Mouse (Mus musculus): ENCODE data around the gene Syn2. TPM values are rescaled to one million over a fixed set of nuclear protein-coding genes. Genes with fewer than 3 reads are reported as not detected.

The Syn2 gene
- polyA plus RNA-seq, 1 experiment from 2014 or later: 18.3 TPM

DNA sequence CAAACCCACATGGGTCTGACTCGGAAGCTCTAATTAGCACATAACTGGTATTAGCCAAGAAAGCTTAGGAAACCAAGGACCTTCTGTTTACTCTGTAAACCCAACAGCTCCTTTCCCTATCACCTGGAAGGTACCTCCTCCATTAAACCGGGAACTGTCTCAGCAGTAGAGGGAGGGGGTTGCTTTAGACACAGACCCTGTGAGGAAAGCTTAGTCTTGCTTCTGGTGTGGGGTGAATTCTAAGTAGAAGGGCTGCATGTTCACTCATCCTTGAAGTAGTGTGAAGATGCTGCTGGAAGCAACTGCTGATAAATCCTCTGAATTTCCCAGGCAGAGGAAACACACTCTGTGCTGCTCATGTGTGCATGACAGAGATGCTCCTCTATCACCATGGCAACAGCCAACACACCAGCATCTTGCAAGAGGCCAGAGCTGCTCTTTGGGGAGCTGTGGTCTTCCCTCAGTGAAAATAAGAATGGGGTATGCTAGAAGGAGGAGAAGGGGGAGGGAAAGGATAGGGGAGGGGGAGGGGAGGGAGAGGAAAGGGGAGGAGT lies 8.4 kb upstream of the Syn2 start:
- ATAC-seq: peak; percentile 75
- no peaks in the 10 kb centered on the region for H3K27me3 ChIP-seq
- H3K4me2 ChIP-seq: peak overlapping the region; percentile 27; the same call in 1 of the 2 replicates
- peaks cover 55% of the 10 kb centered on the region for H3K4me1 ChIP-seq
- H3K9me3 ChIP-seq (replicated peaks): no peaks in the 10 kb centered on the region
- peak overlapping the region; percentile 87 for H3K27ac ChIP-seq
- H3K9ac ChIP-seq: no peak overlapping the region
- H3K4me3 ChIP-seq: no peak overlapping the region
- 19% methylated on average over 2 of the region's 2 CpGs for WGBS
- H3K36me3 ChIP-seq (ENCODE audit: poor library complexity, severe bottlenecking): no peaks in the 10 kb centered on the region

DNA sequence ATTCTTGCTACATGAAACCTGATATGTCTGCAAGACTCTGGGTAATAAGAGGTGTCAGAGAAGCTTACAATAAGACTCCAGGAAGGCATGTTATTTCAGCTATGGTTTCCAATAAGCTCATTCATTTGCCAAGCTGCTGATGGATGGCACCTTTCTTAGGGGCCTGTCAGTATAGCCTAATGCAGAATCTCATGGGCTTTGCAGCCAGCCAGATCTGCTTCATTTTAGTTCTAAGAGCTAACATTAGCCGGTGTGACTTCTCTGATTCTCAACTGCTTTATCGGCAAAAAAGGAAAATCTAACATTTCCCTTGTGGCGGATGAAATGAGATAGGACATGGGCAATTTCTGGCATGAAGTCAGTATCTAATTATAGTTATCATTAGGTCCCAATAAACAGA lies 7.9 kb upstream of the Syn2 start:
- H3K27ac ChIP-seq: peak overlapping the region; percentile 87
- peaks cover 55% of the 10 kb centered on the region for H3K4me1 ChIP-seq
- H3K4me3 ChIP-seq: no peak overlapping the region
- no peak overlapping the region for H3K9ac ChIP-seq
- WGBS: 71% methylated on average over 3 of the region's 3 CpGs
- peak overlapping the region; percentile 27; the same call in 1 of the 2 replicates for H3K4me2 ChIP-seq
- H3K27me3 ChIP-seq: no peaks in the 10 kb centered on the region
- H3K9me3 ChIP-seq (replicated peaks): no peaks in the 10 kb centered on the region
- peak; percentile 6; the same call in 1 of the 2 replicates for ATAC-seq
- no peaks in the 10 kb centered on the region for H3K36me3 ChIP-seq (ENCODE audit: poor library complexity, severe bottlenecking)

GRCm38 (mm10) chr6:115127255-115127824 lies 7.4 kb upstream of the Syn2 start:
- peaks cover 55% of the 10 kb centered on the region for H3K4me1 ChIP-seq
- H3K9me3 ChIP-seq (replicated peaks): no peaks in the 10 kb centered on the region
- H3K9ac ChIP-seq: no peak overlapping the region
- no peak overlapping the region for H3K4me3 ChIP-seq
- no peaks in the 10 kb centered on the region for H3K36me3 ChIP-seq (ENCODE audit: poor library complexity, severe bottlenecking)
- H3K27me3 ChIP-seq: no peaks in the 10 kb centered on the region
- peak overlapping the region; percentile 27; the same call in 1 of the 2 replicates for H3K4me2 ChIP-seq
- peak overlapping the region; percentile 87 for H3K27ac ChIP-seq
- ATAC-seq: no peak
- 87% methylated on average over 5 of the region's 5 CpGs for WGBS

DNA sequence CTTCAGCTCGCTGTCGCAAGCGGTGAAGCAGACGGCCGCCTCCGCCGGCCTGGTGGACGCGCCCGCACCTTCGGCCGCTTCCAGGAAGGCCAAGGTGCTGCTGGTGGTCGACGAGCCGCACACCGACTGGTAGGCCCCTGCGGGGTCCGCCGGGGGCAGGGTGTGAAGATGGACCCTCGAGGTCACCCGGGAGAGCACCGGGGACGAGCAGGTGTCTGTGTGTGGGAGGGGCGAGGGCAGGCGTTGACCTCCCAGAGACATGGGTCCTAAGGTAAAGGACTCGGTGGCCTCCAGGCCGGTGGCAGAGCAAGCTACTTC lies 589 bp downstream of the Syn2 start:
- 2% methylated on average over 27 of the region's 27 CpGs for WGBS
- Histone ChIP-seq H3K9ac (peak overlapping the region; percentile 79), H3K27me3 (peaks cover 18% of the 10 kb centered on the region), H3K9me3 (replicated peaks) (no peaks in the 10 kb centered on the region), H3K4me3 (peak overlapping the region; percentile 73), H3K36me3 (ENCODE audit: poor library complexity, severe bottlenecking) (no peaks in the 10 kb centered on the region), H3K27ac (no peak overlapping the region), H3K4me1 (peaks cover 18% of the 10 kb centered on the region), H3K4me2 (peak overlapping the region; percentile 84)
- peak; percentile 56 for ATAC-seq

GRCm38 (mm10) chr6:115136156-115136555 lies 1.5 kb downstream of the Syn2 start:
- no peak for ATAC-seq
- H3K9me3 ChIP-seq (replicated peaks): no peaks in the 10 kb centered on the region
- no peaks in the 10 kb centered on the region for H3K36me3 ChIP-seq (ENCODE audit: poor library complexity, severe bottlenecking)
- H3K9ac ChIP-seq: no peak overlapping the region
- H3K4me1 ChIP-seq: peaks cover 18% of the 10 kb centered on the region
- WGBS: 69% methylated on average over 8 of the region's 9 CpGs
- H3K27ac ChIP-seq: no peak overlapping the region
- peaks cover 18% of the 10 kb centered on the region for H3K27me3 ChIP-seq
- H3K4me2 ChIP-seq: peak overlapping the region; percentile 40
- H3K4me3 ChIP-seq: 0 out of 2 replicates have a peak overlapping the region, but pooled peaks have one; percentile 15

DNA sequence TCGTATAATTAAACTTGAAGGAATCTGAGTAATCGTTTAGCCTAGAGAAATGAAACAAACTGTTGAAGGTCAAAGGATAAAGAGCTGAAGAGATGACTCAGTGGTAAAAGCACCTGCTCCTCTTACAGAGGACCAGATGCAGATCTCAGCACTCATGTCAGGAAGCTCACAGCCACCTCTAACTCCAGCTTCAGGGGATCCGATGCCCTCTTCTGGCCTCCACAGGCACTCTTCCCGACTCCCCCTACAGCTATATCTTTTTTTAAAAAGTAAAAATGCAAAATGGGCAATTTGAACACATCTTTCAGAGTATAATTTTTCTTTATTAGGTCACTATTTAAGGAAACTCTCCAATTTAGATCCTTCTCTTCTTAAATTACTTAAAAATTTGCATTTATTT lies 6.7 kb downstream of the Syn2 start:
- Histone ChIP-seq H3K27me3 (peaks cover 6% of the 10 kb centered on the region; the same call in 1 of the 2 replicates), H3K9ac (no peak overlapping the region), H3K4me2 (no peak overlapping the region), H3K4me3 (no peak overlapping the region), H3K36me3 (ENCODE audit: poor library complexity, severe bottlenecking) (no peaks in the 10 kb centered on the region), H3K27ac (no peak overlapping the region), H3K9me3 (replicated peaks) (no peaks in the 10 kb centered on the region), H3K4me1 (peaks cover 3% of the 10 kb centered on the region; the same call in 1 of the 2 replicates)
- no peak for ATAC-seq
- 64% methylated on average over 4 of the region's 4 CpGs for WGBS

DNA sequence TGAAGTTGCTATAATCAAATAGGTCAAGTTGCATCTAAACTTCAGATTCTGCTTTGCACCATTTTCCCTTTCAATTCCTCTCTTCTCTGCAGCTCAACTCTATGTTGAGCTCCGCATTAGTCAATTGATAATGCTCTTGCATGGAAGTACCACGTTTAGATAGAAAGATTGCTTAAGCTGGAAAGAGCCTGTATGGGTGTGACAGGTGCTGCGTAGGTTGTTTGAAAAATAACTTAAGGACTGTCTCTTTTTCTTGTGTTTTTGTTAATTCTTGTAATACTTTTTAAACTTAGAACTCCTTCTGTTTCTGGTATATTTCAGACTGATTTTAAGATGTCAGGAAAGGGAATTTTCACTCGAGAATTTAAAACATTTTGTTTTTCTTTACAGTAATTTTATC lies 26.5 kb downstream of the Syn2 start:
- H3K27me3 ChIP-seq: no peaks in the 10 kb centered on the region
- ATAC-seq: no peak
- H3K9ac ChIP-seq: no peak overlapping the region
- peaks cover 9% of the 10 kb centered on the region; the same call in 1 of the 2 replicates for H3K4me1 ChIP-seq
- WGBS: 72% methylated on average over 4 of the region's 4 CpGs
- no peaks in the 10 kb centered on the region for H3K36me3 ChIP-seq (ENCODE audit: poor library complexity, severe bottlenecking)
- no peak overlapping the region for H3K4me2 ChIP-seq
- H3K27ac ChIP-seq: no peak overlapping the region
- H3K4me3 ChIP-seq: no peak overlapping the region
- no peaks in the 10 kb centered on the region for H3K9me3 ChIP-seq (replicated peaks)

DNA sequence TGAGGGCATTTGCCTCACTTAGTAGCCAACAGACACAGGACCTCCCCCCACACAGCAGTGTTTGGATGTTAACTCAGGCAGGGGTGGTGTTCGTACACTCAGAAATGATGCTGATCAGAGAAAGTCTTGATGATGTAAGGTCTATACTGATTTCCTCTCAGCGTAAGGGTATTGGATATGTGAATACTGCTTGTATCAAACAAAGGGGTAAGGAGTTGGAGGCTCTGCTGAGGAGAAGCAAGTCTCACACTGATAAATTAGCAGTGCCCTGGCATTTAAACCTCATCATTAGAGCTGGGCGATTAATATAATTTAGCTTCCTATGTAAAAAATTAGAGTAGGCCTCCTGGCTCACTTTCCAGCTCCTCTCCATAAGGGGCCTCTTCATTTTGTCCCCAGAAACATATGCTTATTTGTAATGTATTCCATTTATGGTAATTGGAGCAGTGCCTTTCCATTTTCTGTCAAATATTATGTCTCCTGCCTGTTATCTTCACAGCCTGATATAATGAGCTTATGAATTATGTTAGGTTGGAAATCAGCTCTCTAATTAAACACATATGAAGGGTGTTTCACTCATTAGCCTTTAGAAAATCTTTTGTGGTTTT lies 31.3 kb downstream of the Syn2 start:
- no peaks in the 10 kb centered on the region for H3K9me3 ChIP-seq (replicated peaks)
- no peak overlapping the region for H3K4me3 ChIP-seq
- WGBS: 65% methylated on average over 3 of the region's 3 CpGs
- H3K4me1 ChIP-seq: peaks cover 15% of the 10 kb centered on the region; the same call in 1 of the 2 replicates
- H3K9ac ChIP-seq: no peak overlapping the region
- no peak overlapping the region for H3K4me2 ChIP-seq
- H3K36me3 ChIP-seq (ENCODE audit: poor library complexity, severe bottlenecking): no peaks in the 10 kb centered on the region
- no peaks in the 10 kb centered on the region for H3K27me3 ChIP-seq
- H3K27ac ChIP-seq: peak overlapping the region; percentile 69
- ATAC-seq: 0 out of 2 replicates have a peak, but pooled peaks have one; percentile 48

DNA sequence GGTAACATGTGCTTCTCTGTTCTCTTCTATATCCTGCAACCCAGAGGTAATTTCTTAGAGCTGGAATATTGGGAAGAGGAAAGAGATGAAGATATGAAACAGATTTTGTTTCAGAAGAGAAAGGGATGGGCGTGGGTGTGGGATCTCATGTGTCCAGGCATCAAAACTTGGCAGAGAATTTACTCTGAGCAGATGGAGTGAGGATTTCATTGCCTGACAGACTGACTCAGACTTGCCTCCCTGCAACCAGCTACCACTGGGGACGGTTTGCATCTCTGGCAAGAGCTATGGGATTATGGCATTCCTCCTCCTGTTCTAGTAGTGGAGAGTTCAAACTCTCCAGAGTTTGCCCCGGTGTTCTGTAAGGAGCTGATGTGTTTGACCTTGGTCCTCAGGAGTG lies 34.2 kb downstream of the Syn2 start:
- Histone ChIP-seq H3K9me3 (replicated peaks) (no peaks in the 10 kb centered on the region), H3K4me1 (peaks cover 15% of the 10 kb centered on the region; the same call in 1 of the 2 replicates), H3K27ac (peak overlapping the region; percentile 44; the same call in 1 of the 2 replicates), H3K27me3 (no peaks in the 10 kb centered on the region), H3K4me3 (no peak overlapping the region), H3K9ac (no peak overlapping the region), H3K4me2 (no peak overlapping the region), H3K36me3 (ENCODE audit: poor library complexity, severe bottlenecking) (no peaks in the 10 kb centered on the region)
- no peak for ATAC-seq
- 54% methylated on average over 3 of the region's 3 CpGs for WGBS

GRCm38 (mm10) chr6:115169518-115169917 lies 34.8 kb downstream of the Syn2 start:
- Histone ChIP-seq H3K4me1 (peaks cover 15% of the 10 kb centered on the region; the same call in 1 of the 2 replicates), H3K4me3 (no peak overlapping the region), H3K9ac (no peak overlapping the region), H3K9me3 (replicated peaks) (no peaks in the 10 kb centered on the region), H3K27ac (no peak overlapping the region), H3K27me3 (no peaks in the 10 kb centered on the region), H3K4me2 (no peak overlapping the region), H3K36me3 (ENCODE audit: poor library complexity, severe bottlenecking) (no peaks in the 10 kb centered on the region)
- 62% methylated on average over 2 of the region's 2 CpGs for WGBS
- no peak for ATAC-seq

- no peaks in the 10 kb centered on the region for H3K9me3 ChIP-seq (replicated peaks)
- no peak overlapping the region for H3K9ac ChIP-seq
- ATAC-seq: no peak
- no peak overlapping the region for H3K4me3 ChIP-seq
- no peaks in the 10 kb centered on the region for H3K36me3 ChIP-seq (ENCODE audit: poor library complexity, severe bottlenecking)
- no peaks in the 10 kb centered on the region for H3K27me3 ChIP-seq
- peaks cover under 1% of the 10 kb centered on the region; the same call in 1 of the 2 replicates for H3K4me1 ChIP-seq
- no peak overlapping the region for H3K4me2 ChIP-seq
- 36% methylated on average over 3 of the region's 3 CpGs for WGBS
- no peak overlapping the region for H3K27ac ChIP-seq
Measured at GRCm38 (mm10) chr6:115174845-115175244, 40.1 kb downstream of the Syn2 start.

GRCm38 (mm10) chr6:115178826-115179225 lies 44.1 kb downstream of the Syn2 start:
- Histone ChIP-seq H3K9ac (no peak overlapping the region), H3K9me3 (replicated peaks) (no peaks in the 10 kb centered on the region), H3K4me3 (no peak overlapping the region), H3K36me3 (ENCODE audit: poor library complexity, severe bottlenecking) (no peaks in the 10 kb centered on the region), H3K4me1 (peaks cover 3% of the 10 kb centered on the region; the same call in 1 of the 2 replicates), H3K27me3 (no peaks in the 10 kb centered on the region), H3K4me2 (no peak overlapping the region), H3K27ac (no peak overlapping the region)
- no peak for ATAC-seq
- 40% methylated on average over 3 of the region's 3 CpGs for WGBS
